Mouse (Mus musculus) cortical plate, adult 2 months (tissue): ENCODE data around the gene Pabpn1.

Experiments
- CTCF ChIP-seq: fragments of 200-500 bp; IDR thresholded peaks from 2 replicates; pipeline ENCODE4 v1.5.1; 2011; ENCODE audit warnings: mild to moderate bottlenecking, control low read depth, low read length; ENCODE audit not compliant: insufficient read depth; ENCODE audit errors: extremely low read depth
- POLR2A ChIP-seq: fragments of 200-500 bp; IDR thresholded peaks from 2 replicates; pipeline ENCODE4 v1.6.1; 2011; ENCODE audit warnings: mild to moderate bottlenecking, low read length, control low read depth; ENCODE audit not compliant: insufficient read depth; ENCODE audit errors: extremely low read depth

DNA sequence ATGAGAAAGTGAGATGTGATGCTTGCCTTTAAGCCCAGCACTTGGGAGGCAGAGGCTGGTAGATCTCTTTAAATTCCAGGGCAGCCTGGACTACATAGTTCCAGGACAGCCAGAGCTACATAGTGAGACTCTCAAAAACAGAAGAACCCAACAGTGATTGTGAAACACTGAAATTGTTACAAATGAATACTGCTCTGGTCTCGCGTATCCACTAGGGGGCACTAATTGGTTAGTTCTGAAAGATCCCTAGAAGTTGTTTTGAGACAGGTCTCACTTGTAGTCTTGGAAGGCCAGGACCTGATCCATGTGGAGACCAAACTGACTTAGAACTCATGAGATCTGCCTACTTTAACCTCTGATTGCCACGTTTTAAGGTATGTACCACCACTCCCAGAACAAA is 8.1 kb downstream of the Pabpn1 start:
- TF ChIP-seq CTCF, result peak; percentile 61
- TF ChIP-seq POLR2A, result no peak
